Mouse (Mus musculus): ENCODE measurements at regions not wholly inside any gene's neighbourhood (a gene's known extent, or its start where the extent isn't known, plus 50 kb on each side); places are given as distances from the start of the nearest gene placed in this dataset.

GRCm38 (mm10) chr16:71889679-71890078, 418.4 kb upstream of the Robo1 start:
- TF ChIP-seq CTCF (IDR thresholded peaks at IDR 0.05; ENCODE audit: borderline replicate concordance, insufficient read depth, low read depth, low read length), result no peak
- no peak for TF ChIP-seq POLR2A (IDR thresholded peaks at IDR 0.05; ENCODE audit: borderline replicate concordance, insufficient read depth, low read length)

Data from cerebellum, adult 2 months (tissue).